Mouse (Mus musculus) MN1 (cell line): Measurements from ENCODE around the gene Cisd2.

ENCODE experiments used
- DNase-seq: peaks from one replicate; pipeline ENCODE4 v3.0.0-alpha.2; 2016; ENCODE audit warnings: low spot score

Cisd2 gene

DNA sequence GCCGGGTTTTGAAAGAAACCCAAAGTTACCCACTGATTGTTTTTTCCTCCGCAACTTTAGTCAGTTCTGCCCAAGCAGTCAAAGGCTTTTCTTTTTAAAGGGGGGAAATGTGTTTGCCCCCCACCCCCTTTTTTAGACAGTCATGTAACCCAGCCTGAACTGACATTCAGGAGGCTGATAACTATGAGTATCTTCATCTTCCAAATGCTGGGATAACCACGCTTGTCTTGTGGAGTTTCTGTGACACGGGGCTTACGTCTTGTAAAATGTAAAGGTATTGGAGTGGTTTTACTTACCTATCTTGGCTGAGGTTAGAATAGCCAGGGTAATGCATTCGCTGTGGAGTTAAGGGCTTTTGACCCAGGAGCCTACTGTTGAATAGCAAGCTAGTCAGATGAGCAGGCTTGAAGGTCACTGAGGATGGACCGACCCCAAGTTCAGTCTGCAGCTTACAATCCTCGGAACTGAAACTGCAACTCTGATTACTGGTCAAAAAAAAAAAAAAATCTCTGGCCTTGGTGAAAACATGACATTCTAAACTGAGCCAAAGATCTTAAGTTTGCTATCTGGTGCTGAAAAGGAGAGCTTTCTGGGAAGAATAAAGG, at the start of gene Cisd2:
Cisd2 (minus strand) TSS at position 318 of the 605 bp plus-strand sequence.
- DNase-seq = no peak

DNA sequence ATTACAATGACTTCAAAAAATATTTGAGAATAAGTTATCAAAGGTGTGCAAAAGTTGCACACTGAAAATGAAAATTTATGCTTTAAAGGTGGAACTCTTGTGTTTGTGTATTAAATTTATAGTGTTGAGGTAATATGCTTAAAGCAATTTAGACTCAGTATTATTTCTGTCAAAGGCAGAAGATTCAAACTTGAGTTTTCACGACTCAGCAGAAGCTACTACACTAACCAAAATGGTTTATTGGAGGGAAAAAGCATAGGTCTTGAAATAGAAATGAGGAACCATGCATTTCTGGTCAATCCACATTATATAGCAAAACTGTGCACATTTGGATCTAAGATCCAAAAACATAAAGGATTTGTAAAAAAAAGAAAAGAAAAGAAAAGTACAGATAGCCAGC, 47.1 kb upstream of the Cisd2 start:
- DNase-seq = no peak

DNA sequence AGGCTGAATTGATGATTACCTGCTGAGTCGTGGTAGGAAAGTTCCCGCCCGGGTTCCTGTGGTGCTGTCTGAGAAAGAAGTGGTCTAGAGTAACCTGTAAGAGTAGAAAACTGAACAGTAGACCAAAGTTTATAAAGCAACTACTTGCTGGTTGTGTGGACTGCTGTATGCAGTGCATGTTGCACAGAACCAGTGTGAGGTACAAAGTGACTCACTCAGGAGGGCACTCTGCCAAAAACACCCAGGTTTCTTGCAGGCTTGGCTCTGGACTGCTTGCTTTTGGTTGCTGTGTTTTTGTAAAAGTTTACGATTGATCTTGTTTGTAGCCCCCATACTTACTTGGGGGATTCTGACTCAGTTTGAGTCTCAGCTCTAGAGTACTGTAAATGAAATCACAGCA, 46.2 kb upstream of the Cisd2 start:
- DNase-seq = peak; percentile 71

DNA sequence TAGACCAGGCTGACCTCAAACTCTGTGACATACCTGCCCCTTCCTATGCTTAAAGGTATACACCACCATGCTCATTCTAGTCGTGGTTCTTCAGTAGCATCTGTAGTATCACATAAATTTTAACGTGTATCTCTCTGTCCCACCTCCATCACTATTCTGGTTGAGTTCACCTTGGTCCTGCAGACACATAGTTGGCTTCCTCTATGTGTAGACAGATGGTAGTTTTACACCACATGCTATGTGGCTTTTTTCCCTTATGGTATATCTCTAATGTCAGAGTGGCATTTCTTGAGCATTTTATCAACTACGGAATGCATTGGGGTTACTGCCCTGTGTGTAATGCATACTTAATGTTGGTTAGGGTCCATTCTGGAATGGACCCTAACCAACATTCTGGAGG, 45.4 kb upstream of the Cisd2 start:
- DNase-seq = no peak

DNA sequence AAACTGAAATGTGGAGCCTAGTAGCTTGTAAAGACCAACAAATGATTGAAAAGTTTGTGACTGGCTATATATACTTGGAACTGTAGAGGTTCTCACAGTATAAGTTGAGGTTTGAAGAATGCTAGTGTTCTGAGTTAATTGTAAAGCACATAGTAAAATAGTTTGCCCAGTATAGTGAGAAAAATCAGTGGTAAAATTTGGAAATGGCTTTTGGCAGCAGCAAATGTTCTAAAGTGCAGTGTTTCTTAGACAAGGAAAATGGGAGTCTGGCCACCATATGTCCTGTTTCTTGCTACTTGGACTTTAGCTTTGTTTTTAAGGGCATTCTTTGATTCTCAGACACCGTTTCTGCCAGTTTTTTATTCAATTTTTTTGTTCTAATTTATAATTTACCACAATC, 44.7 kb upstream of the Cisd2 start:
- DNase-seq = no peak

DNA sequence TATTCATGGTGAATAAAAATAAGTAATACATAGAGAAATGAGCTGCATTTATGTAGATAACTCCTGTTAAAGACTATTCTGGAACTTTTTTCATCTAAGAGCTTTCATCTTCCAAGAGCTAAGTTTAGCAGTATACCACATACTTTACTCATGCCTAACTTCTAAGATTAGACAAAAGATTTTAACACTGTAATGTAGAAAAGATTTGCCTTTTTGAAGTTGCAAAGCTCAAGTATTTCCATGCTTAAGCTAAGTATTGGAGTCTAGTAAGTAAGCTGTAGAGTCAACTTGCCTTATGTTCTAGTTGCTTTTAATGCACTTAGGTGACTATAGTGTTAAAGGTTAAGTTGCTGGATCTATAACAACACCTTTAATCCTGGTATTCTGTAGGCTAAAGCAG, 35.3 kb upstream of the Cisd2 start:
- no peak for DNase-seq

DNA sequence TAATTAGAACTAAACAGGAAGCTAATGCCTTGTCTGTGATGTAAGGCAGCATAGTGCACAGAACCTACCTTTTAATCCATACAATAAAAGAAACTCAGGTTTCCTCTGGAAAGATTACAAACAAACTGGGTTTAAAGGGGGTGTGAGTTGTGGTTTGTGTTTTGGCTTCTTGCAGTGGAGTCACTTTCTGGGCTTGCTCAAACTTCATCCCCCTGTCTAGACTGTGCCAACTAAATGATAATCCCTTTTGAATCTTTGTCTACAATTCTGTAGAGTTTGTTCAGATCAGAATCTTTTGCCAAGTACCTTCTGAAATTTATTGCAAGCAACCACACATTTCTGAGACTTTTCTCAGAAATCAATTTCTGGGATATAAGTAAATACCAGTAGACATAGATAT, 21.2 kb upstream of the Cisd2 start:
- no peak for DNase-seq

DNA sequence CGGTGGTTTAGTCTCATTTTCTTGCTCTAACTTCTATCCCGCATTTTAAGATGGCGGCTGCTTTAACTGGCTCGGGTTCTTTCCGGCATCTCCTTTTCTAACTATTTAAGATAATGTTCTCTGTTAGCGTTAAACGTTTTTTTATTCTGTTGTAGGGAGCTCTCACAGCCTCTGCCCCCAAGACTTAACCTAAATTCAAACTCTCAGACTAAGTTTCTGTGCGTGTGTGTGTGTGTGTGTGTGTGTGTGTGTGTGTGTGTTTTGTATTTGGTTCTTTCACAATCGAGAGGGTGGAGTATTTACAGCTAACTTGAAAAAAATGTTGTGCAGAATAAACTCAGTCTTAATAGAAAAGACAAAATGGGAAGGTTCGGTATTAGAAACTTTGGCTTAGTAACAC, 16.9 kb upstream of the Cisd2 start:
- peak; percentile 16 for DNase-seq

DNA sequence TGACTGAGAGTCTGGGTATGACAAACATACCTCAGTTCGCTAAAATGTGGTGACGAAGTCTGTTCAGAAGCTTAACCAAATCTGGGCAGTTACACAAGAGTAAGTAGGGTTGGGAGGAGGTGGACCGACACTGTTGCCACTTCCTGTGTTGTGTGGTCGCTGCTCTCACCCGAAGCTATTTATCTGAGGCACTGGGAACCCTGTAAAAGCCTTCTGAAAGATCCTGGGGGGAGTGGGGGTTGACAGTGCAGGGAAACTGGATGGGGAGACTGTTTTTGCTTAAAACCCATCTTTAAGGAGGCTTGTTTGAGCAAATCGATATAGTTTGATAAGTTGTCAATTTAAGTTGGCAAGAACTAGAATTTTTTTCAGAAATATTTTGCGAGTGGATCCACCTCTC, 16.5 kb upstream of the Cisd2 start:
- DNase-seq = peak; percentile 25

DNA sequence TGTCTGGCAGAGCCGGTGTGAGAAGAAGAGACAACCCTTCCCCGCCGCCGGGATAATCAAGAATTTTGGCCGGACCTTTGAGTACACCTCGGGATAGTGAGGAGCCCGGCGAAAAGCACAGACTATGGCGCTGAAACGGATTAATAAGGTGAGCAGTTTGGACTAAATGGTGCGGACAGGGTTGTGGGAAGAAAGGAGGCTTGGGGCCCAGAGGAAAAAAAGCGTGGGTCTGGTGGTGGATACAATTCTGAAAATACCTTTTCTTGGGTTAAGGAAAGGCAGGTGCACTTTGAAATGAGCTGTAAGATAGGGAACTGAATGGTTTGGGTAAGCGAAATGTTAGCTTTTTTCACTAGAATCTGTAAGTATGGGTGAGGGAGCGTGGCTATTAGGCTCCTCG, 15.9 kb upstream of the Cisd2 start:
- DNase-seq = no peak

DNA sequence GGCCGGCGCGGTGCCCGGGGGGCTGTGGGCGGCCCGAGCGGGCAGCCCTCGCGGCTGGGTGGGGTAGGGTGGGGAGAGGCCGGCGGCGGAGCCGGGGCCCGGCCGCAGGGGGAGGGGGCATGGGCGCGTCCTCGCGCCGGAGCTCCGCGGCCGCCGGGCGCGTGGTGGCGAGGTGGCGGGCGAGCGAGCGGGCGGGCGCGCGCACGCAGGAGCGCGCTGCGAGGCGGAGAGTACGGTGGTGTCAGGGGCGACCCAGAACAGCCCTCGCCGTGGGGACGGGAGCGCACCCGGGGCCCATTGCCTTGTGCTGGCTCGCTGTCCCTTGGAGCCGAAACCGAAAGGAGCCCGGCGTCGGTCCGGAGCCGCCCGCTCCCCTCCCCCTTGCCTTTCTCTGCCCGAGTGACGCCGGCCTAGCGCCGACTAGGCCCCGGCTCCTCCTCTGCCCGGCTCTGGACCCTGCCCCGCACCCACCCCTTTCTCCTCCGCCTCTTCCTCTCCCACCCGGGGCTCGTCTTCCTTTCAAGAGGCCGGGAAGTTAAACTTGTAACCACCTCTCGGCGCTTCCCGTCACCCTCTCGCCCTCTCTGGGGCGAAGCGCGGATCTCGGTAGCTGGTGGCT, 15.3 kb upstream of the Cisd2 start:
- peak; percentile 74 for DNase-seq

DNA sequence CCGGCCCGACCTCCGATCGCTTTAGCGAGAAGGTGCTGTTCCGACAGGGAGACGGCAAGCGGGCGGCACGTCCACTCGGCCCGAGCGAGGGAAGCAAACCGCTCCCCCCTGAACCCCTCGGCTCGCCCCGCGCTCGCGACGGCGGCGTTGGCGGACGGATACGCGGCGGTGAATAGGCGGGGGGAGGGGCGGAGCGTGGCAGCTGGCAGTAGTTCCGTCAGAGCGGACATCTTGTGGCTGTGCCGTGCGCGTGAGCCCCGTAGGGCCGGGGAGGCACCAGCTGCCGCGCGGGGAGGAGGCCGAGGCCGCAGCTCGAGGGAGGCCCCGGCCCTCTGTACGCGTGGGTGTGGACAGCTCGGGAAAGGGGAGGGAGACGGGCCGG, 14.8 kb upstream of the Cisd2 start:
- peak; percentile 91 for DNase-seq

DNA sequence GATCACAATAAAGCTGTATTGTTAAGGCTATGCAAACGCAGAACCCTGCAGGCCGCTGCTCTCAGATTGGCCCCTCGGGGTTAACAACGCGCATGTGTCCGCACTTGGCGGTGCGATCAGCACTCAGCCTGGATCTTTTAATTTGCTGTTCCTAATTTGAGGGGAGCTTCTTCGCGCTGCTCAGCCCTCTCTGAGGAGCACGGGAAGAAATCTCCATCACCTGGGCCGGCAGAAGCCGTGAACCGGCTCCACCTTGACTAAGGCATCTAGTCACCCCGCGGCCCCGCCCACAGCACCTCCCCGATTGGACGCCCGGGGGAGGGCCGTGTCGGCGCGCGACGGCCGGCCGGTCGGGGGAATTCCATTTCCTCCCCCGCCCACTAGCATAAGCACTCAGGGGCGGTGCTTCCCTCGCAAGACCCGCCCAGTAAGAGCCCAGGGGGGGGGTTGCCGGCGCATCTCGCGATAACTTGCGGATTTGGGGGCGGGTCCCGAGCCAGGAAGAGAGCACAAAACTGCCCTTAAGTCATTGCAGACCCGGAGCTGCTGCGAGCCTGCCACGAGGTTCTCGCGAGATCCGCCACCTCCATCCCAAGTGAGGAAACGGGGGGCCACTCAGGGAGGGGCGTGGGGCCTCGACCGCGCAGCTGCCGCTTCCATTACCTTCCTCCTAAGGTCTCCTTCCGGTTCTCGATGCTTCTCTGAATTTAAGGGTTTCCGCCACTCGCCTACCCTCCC, 14.2 kb upstream of the Cisd2 start, which contains the start of gene Ube2d3:
Ube2d3 (plus strand) TSS at position 392 of the 738 bp plus-strand sequence.
- peak; percentile 98 for DNase-seq

DNA sequence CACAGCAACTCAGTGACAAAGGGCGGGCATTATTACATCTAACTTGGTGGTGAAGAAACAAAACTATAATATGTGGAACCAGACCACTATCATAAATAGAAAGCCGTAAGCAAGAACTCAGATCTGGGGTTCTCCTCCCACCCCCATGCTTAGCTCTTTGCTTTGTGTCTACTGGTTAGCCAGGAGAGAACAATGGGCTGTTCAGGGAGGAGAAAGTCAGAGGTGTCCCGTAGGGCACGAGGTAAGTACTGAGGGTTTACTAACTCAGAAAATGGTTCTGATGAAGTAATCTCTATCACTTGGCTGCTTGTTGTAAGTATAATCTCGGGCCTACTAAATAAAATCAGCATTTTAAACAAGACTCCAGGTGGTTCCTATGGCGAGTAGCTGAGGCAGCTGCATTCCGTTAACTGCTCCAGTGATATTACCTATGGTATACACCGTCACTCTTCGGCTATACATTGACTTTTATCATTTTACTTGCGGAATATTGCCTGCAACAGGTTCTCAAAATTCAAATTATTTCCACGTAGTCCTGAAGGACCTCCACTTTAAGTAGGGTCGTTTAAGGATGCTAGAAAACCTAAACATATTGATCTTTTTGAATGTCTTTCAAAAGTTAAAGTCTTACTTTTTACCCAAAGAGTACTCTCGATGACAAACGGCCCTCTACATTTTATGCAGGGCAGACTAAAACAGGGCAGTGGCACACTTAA, 13.3 kb upstream of the Cisd2 start:
- no peak for DNase-seq

DNA sequence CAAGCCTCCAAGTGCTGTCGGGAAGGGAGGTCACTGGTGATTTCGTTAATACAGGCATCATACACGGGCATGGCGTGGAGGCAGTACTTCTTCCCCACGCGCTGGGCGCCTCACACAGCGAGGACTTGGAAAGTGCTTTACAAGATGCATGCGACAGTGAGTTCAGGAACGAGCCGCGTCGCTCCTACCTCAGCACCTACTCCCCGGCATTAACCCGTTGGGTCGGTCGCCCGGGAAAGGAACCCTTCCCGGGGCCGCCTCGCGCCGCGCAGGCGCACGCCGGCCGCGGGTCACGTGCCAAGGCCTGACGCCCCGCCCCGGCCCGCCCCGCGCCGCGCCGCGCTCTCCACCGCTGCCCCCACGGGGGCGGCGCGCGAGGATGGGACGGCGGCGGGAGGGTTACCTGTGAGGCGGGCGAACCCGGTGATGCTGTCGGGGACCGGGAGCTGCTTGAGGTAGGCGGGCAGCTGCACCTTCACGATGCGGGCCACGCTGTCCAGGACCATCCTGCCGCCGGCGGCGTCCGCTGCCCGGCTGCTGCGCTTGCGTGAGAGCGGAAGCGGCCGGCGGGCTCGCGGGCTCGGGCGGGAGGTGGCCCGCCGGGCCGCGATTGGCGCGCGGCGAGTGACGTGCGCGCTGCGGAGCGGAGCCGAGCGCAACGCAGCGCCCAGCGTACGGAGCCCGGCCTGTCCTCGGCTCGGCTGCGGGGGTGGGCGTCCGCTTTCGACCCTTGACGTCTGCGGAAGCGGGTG, 693 bp downstream of the Cisd2 start:
- DNase-seq = peak; percentile 90

DNA sequence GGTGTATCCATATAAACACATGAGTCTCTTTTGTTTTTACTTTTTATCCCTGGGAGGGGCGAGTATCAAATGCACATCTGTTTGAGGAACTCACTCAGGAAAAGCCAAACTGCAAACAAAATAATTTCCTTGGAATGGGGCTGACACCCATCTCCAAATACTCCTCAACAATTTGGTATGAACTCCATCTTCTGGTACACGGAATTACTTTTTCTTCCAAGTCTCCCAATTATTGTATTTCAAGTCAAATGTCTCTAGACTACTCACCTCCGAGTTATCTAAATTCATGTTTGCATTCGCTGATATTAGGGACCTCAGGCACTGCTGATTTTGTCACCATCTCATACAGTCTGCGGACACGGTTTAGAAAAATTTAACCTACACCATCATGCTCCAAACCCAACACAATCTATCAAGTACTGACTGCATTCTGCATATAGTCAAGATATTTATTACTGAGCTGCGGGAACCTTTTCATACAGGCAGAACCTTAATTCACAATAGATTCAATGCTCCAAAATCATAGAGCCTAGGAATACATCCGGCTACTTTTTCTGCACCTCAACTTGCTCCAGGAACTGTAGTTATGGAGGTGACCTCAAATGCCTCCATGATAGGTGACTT, 1.4 kb downstream of the Cisd2 start:
- DNase-seq = no peak

DNA sequence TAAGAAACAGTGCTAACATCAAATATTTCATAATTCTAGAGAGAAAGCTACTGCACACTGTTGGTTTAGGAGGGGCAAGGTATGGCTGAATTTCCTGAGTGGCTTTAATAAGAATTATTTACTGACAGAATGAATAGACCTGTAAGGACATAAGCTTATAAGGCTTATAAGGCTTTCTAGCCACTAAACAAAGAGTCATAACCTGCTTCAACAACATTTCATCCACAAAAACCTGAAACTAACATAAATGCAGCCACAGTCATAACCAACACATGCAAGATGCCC, 2.5 kb downstream of the Cisd2 start:
- no peak for DNase-seq

DNA sequence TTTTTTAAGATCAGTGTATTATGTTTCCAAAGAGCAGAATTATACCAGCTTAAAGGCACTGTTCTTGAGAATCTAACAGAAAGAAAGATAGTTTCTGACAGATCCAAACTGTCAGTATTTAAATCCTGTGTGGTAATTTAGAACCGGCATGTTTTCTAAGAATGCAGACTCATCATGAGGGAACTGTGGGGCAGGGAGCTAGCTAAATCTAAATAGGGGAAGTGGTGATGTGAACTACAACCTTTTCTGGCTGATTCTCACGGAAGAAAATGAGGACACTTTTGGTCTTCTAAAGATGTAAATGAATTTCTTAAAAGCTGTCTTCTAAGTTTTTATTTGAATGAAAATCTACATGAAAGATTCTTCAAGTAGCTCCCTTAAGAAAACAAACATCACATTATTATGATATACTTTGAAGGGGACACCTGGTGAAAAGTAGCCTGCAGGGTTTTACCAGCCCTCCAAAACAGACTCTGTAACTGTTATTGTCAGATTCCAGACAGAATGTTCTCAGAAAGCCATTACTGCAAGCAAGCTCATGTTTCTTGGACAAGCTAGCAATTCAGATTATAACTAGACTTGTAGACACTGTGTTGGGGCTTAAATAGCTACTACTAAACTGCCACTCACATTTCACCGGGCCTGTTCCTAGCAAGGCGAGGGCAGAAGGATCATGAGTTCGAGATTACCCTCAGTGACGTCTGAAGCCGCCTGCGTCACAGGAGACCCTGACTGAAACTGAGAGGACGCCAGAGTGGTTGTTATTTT, 3.0 kb downstream of the Cisd2 start:
- DNase-seq = no peak

DNA sequence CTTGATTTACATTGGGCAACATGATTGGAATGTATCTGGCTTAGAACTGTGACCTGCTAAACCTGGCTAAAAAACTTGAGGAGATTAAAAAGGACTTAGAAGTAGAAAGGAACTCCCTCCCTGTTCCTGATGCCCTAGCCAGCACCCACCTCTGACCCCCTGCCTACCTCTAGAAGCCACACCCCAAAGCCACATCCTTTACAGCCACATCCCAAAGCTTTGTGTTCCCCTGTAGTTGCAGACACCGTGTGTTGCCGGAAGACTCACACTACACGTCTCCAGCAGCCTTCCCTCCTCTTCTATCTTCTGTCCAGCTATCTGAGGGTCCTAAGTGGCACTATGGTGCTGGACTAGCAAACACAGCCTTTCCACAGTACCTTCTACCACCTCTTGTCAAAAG, 5.9 kb downstream of the Cisd2 start:
- DNase-seq = no peak

DNA sequence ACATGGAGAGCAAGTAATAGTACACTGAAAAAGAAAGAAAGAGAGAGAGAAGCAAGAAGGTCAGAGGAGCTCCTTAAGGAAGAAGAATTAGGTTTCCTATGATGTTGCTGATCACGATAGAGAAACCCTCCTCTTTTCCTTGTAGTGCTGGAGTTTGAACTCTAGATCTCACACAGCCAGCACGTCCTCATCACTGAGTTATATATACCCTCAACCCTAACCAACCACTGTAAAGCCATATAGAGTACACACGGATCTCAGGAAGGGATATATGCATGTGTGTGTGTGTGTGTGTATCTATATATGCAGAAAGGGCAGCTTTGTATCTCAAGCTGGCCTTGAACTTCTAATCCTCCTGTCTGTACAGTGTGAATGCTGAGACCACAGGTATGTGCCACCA, 6.5 kb downstream of the Cisd2 start:
- no peak for DNase-seq

DNA sequence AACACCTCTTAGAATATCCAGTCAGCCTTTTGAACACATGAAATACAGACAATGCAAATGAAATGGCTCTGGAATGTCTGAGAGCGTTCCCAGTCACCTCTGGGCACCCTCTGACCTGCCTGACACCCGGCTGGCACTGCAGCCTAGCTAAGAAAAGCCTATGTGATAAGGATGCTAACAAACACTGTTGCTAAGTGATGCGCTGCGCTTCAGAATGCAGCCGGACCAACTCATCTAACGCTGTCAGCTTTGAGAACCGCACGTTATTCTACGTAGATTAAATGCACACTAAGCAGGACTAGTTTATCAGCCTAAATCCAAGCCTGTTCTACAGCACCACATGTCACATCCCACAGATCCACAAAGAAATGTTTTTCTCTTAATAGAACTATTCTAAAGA, 11.9 kb downstream of the Cisd2 start:
- DNase-seq = no peak
